Mouse (Mus musculus) forebrain, embryonic 11.5 days (tissue): ENCODE data around the gene Aurka. TPM values are rescaled to one million over a fixed set of nuclear protein-coding genes. Genes with fewer than 3 reads are reported as not detected.

Experiments used
- ATAC-seq: fragments of 200-750 bp; cut with Nextera tagmentation; replicated peaks from 2 replicates; pipeline ENCODE4 v1.8.0; 2017; ENCODE audit warnings: moderate TSS enrichment; ENCODE audit not compliant: low FRiP score
- DNase-seq: peaks from one replicate; pipeline ENCODE4 v3.0.0-alpha.2; 2017; ENCODE audit warnings: low spot score
- H3K27ac ChIP-seq: fragments of 300-500 bp; sonication (generic); 2 replicates; pipeline ENCODE4 v1.5.1; 2014; ENCODE audit warnings: low read depth, low read length
- H3K27me3 ChIP-seq: fragments of 300-500 bp; sonication (generic); 2 replicates; pipeline ENCODE4 v1.6.1; 2014; ENCODE audit warnings: mild to moderate bottlenecking, low read length, mixed read lengths; ENCODE audit not compliant: control insufficient read depth, insufficient read depth
- H3K36me3 ChIP-seq: fragments of 300-500 bp; sonication (generic); 2 replicates; pipeline ENCODE4 v1.6.1; 2014; ENCODE audit warnings: mild to moderate bottlenecking, low read length, moderate library complexity, mixed read lengths; ENCODE audit not compliant: control insufficient read depth, insufficient read depth
- H3K4me1 ChIP-seq: fragments of 300-500 bp; sonication (generic); replicated peaks from 2 replicates; pipeline ENCODE4 v1.6.1; 2014; ENCODE audit warnings: low read length, mixed read lengths; ENCODE audit not compliant: control insufficient read depth, insufficient read depth
- H3K4me2 ChIP-seq: fragments of 300-500 bp; sonication (generic); 2 replicates; pipeline ENCODE4 v1.6.1; 2014; ENCODE audit warnings: low read depth, mild to moderate bottlenecking, low read length, moderate library complexity, mixed read lengths; ENCODE audit not compliant: severe bottlenecking
- H3K4me3 ChIP-seq: fragments of 300-500 bp; sonication (generic); 2 replicates; pipeline ENCODE4 v1.5.1; 2014; ENCODE audit warnings: low read depth, low read length
- H3K9ac ChIP-seq: fragments of 300-500 bp; sonication (generic); 2 replicates; pipeline ENCODE4 v1.6.1; 2014; ENCODE audit warnings: low read length
- H3K9me3 ChIP-seq: fragments of 300-500 bp; sonication (generic); 2 replicates; pipeline ENCODE4 v1.6.1; 2016; ENCODE audit warnings: low read length, mixed read lengths; ENCODE audit not compliant: control insufficient read depth
- WGBS: fragments of 180-500 bp; shearing (Covaris S2); extraction: QIAGEN DNeasy Blood & Tissue Kit; methylation state at CpG from one replicate; pipeline ENCODE4 v1.1.7; 2014; 5-methylcytosine and 5-hydroxymethylcytosine counted together
- polyA plus RNA-seq: library from polyadenylated mRNA; unstranded; fragments of >200 nt; fragmentation: Nextera tagmentation; extraction: Ambion mirVana; gene quantifications from 2 replicates; pipeline ENCODE4 v1.2.1, GENCODE M21; 2014

Gene Aurka
- polyA plus RNA-seq, 1 experiment from 2014 or later = 192 TPM

DNA sequence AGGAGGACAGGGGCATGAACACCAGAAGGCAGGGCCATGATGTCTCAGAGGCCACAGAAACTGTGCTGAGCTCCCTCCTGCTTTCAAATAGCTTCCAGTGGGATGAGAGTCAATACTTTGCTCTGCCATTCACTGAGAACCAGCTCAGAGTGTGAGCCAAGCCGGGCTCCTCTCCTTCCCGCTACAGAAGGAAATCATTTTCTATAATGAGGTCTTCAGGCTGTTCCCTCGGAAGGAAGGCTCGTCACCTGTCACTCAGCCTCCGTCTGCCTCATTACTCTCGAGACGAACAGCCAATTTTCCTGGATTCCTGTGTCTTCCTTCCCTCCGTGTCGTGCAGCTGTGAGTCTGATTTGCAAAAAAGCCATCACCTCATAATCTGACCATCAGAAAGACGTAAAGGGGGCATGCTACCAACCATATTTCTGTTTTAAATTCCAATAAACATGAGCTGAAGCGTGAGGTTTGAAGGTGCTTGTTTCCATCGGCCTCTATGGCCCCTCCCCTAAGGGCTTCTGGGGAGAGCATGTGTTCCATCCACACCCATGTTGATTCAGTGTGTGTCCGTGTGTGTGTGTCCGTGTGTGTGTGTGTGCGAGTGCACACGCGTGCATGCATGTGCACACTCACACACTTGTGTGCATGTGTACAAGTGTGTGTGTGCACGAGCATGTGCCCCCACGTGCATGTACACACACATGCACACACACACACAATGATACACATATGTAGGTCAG is 32.0 kb downstream of the Aurka start:
- ATAC-seq = no peak
- H3K27ac ChIP-seq = no peak overlapping the region
- H3K4me3 ChIP-seq = no peak overlapping the region
- H3K27me3 ChIP-seq = no peaks in the 10 kb centered on the region
- peaks cover 2% of the 10 kb centered on the region; the same call in 1 of the 2 replicates for H3K9me3 ChIP-seq
- no peaks in the 10 kb centered on the region for H3K36me3 ChIP-seq
- no peak overlapping the region for H3K4me2 ChIP-seq
- 73% methylated on average over 19 of the region's 19 CpGs for WGBS
- peaks cover 6% of the 10 kb centered on the region; the same call in 1 of the 2 replicates for H3K4me1 ChIP-seq
- H3K9ac ChIP-seq = no peak overlapping the region
- DNase-seq = no peak

DNA sequence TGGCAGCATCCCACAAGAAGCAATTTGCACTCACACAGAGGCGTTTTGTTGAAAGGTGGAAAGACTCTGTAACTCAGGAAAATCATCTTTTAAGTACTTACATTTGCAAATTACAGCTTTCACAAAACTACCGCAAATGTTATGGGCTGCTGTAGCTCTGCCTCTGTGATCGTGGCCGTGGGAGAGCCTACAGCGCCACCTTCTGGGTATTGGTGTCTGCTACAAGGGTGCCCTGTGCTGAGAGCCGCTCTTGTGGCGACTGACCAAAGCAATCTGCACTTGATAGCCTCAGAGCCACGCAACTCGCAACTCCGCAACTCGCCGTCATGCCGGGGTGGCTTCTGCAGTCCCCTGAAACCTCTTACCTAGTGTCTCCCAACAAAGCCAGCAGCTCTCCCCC is 41.2 kb downstream of the Aurka start:
- Histone ChIP-seq H3K27me3 (no peaks in the 10 kb centered on the region), H3K27ac (no peak overlapping the region), H3K4me2 (0 out of 2 replicates have a peak overlapping the region, but pooled peaks have one; percentile 26), H3K9me3 (no peaks in the 10 kb centered on the region), H3K36me3 (no peaks in the 10 kb centered on the region), H3K9ac (no peak overlapping the region), H3K4me1 (no peaks in the 10 kb centered on the region), H3K4me3 (no peak overlapping the region)
- 9% methylated on average over 13 of the region's 13 CpGs for WGBS
- ATAC-seq (peak; percentile 90), DNase-seq (peak; percentile 87)

- Histone ChIP-seq H3K27ac (no peak overlapping the region), H3K27me3 (no peaks in the 10 kb centered on the region), H3K9me3 (no peaks in the 10 kb centered on the region), H3K9ac (no peak overlapping the region), H3K4me1 (no peaks in the 10 kb centered on the region), H3K4me2 (no peak overlapping the region), H3K4me3 (no peak overlapping the region), H3K36me3 (no peaks in the 10 kb centered on the region)
- ATAC-seq (no peak), DNase-seq (no peak)
- 55% methylated on average over 8 of the region's 8 CpGs for WGBS
These were observed 42.1 kb downstream of the Aurka start for GRCm38 (mm10) chr2:172328248-172328647.

DNA sequence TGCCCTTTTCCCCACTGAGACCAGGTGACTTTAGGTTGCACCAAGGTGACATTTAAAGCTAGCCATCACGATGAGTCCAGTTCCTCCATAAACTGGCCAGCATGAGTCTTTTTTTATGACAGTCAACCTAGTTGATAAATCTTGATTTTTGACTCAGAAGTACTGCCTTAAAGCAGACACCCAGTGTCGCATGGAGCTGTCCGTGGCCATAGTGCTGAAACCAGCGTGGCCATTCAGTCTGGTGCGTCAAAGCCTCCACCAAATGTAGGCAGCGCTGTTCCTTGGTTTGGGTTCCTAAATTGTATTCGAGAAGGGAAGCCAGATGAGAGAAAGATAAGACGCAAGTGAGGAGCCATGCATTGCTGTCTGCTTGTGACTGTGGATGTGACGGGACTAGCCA is 49.5 kb downstream of the Aurka start:
- WGBS = 26% methylated on average over 9 of the region's 9 CpGs
- DNase-seq (peak; percentile 86), ATAC-seq (no peak)

GRCm38 (mm10) chr2:172311731-172312130 is 58.6 kb downstream of the Aurka start:
- H3K4me3 ChIP-seq = no peak overlapping the region
- no peak overlapping the region for H3K9ac ChIP-seq
- no peak overlapping the region for H3K27ac ChIP-seq
- WGBS = 92% methylated on average over 9 of the region's 9 CpGs
- ATAC-seq (no peak), DNase-seq (no peak)
- H3K4me2 ChIP-seq = no peak overlapping the region
- no peaks in the 10 kb centered on the region for H3K27me3 ChIP-seq
- no peaks in the 10 kb centered on the region for H3K36me3 ChIP-seq
- no peaks in the 10 kb centered on the region for H3K9me3 ChIP-seq
- H3K4me1 ChIP-seq = no peaks in the 10 kb centered on the region

More for the DNA sequence above, 49.5 kb downstream of the Aurka start:
- Histone ChIP-seq H3K4me3 (no peak overlapping the region), H3K27ac (no peak overlapping the region), H3K9me3 (no peaks in the 10 kb centered on the region), H3K4me2 (no peak overlapping the region), H3K4me1 (no peaks in the 10 kb centered on the region), H3K9ac (no peak overlapping the region), H3K27me3 (no peaks in the 10 kb centered on the region), H3K36me3 (no peaks in the 10 kb centered on the region)

DNA sequence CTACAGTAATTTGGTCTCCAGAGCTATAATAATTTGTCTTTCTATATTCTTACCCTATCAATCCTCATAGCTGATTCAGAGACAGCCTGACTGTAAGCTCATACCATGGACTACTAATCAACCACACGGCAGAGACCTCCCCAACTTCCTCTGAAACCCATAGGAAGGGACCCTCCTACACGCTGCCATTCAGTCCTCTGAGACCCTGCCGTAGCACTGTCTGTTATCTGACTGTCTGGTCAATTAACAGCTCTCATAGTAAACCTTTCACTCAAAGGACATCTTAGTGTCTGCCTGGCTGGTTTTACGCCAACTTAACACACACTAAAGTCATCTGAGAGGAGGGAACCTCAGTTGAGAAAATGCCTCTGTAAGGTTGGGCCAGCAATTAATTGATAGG is 63.8 kb downstream of the Aurka start:
- no peaks in the 10 kb centered on the region for H3K36me3 ChIP-seq
- ATAC-seq = no peak
- DNase-seq = no peak
- no peak overlapping the region for H3K27ac ChIP-seq
- 0 out of 2 replicates have a peak, but pooled peaks cover 2% of the 10 kb centered on the region for H3K4me1 ChIP-seq
- no peak overlapping the region for H3K9ac ChIP-seq
- no peak overlapping the region for H3K4me3 ChIP-seq
- H3K9me3 ChIP-seq = no peaks in the 10 kb centered on the region
- H3K27me3 ChIP-seq = no peaks in the 10 kb centered on the region
- H3K4me2 ChIP-seq = no peak overlapping the region
- 86% methylated on average over 4 of the region's 4 CpGs for WGBS

Other genes with a start within 250 kb of the Aurka start
- gene Mc3r, start 122.0 kb downstream of the Aurka start, polyA plus RNA-seq = 0.09 TPM in 1 of 2 replicates, not detected in the other
- gene Fam210b, start 25.0 kb downstream of the Aurka start, polyA plus RNA-seq = 20.1 and 20.9 TPM in 2 replicates
- gene Cstf1, start 146 bp upstream of the Aurka start, polyA plus RNA-seq = 52.5 and 53.3 TPM in 2 replicates
- gene Cass4, start 23.3 kb upstream of the Aurka start, polyA plus RNA-seq = 0.47 TPM in 1 of 2 replicates, not detected in the other
- 86.0 and 90.5 TPM in 2 replicates for gene Rtf2, start 70.0 kb upstream of the Aurka start, polyA plus RNA-seq
- 1.5 TPM in 2 replicates for gene Gcnt7, start 88.1 kb upstream of the Aurka start, polyA plus RNA-seq
- 0.39 and 0.97 TPM in 2 replicates for gene Fam209, start 102.0 kb upstream of the Aurka start, polyA plus RNA-seq
- gene Tfap2c, start 179.1 kb upstream of the Aurka start, polyA plus RNA-seq = 45.1 and 46.5 TPM in 2 replicates